Mouse (Mus musculus): ENCODE results near the gene Epha1. TPM values are rescaled to one million over a fixed set of nuclear protein-coding genes. Genes with fewer than 3 reads are reported as not detected.

Gene Epha1
- polyA plus RNA-seq, 1 experiment from 2014 or later: 0.27 TPM

DNA sequence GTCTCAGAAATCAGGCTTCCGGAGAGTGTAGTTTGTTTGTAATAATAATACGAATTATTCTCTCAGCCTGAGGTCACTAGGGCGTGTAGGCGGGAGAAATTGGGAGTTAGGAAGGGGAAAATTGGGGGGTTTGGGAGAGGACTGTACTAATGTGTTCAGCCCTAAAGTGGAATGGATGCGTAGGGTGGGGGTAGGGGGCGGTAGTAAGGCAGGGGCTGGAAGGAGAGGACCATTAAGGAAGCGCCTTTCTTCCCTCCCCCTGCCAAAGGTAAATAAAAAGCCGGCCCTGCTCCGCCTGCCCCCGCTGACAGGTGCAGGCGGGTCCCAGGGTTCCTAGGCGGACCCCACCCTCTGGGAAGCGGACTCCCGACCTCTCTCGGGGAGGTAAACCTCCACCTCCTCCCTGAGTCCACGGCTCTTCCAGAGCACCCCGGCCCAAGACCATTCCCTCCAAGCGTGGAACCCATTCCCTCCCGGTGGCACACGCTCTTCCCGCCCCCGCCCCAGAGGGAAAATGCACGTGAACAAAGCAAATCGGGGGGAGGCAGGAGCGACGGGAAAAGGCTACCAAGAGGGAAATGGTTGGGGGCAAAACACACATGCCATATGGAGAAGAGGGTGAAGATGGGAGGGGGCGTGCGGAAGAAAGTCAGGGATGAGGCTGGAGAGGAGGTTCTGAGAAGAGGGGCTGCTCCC is 49.5 kb downstream of the Epha1 start:
- H3K4me1 ChIP-seq (replicated peaks; ENCODE audit: control insufficient read depth, insufficient read depth, low read length): peaks cover 16% of the 10 kb centered on the region
- H3K27me3 ChIP-seq (replicated peaks; ENCODE audit: control insufficient read depth, insufficient read depth, low read length): no peaks in the 10 kb centered on the region
- H3K9ac ChIP-seq (replicated peaks; ENCODE audit: low read depth, low read length): peak overlapping the region; percentile 94
- peak; percentile 26 for ATAC-seq
- peak overlapping the region; percentile 81 for H3K27ac ChIP-seq (ENCODE audit: low read length)
- H3K36me3 ChIP-seq (ENCODE audit: control insufficient read depth, insufficient read depth): no peaks in the 10 kb centered on the region; the same call in 1 of the 2 replicates
- peak overlapping the region; percentile 85 for H3K4me3 ChIP-seq (replicated peaks; ENCODE audit: low read length)
- H3K4me2 ChIP-seq (ENCODE audit: low read length): peak overlapping the region; percentile 76
- H3K9me3 ChIP-seq (ENCODE audit: control insufficient read depth, low read length): no peaks in the 10 kb centered on the region
- WGBS: under 1% methylated on average over 27 of the region's 28 CpGs

DNA sequence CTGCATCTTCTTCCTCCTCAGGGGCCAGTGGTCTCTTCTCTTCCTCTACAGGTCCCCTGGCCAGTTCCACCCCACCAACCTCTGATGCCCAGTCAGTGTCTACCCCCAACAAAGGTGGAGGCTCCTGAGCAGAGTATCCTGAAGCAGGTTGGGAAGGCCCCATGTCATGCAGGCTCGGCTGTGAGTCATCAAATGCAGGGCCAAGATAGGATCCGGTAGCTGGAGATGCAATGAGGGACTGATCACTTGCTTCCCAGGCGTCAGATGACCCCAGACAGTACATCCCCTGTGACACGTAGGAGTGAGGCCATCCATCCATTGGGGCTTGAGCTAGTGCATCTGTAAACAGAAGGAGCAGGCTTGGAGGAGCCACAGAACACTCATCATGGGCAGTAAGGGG is 54.8 kb downstream of the Epha1 start:
- H3K9me3 ChIP-seq (ENCODE audit: control insufficient read depth, low read length): no peaks in the 10 kb centered on the region
- ATAC-seq: no peak
- peaks cover 7% of the 10 kb centered on the region for H3K4me1 ChIP-seq (replicated peaks; ENCODE audit: control insufficient read depth, insufficient read depth, low read length)
- H3K4me3 ChIP-seq (replicated peaks; ENCODE audit: low read length): no peak overlapping the region
- H3K27me3 ChIP-seq (replicated peaks; ENCODE audit: control insufficient read depth, insufficient read depth, low read length): no peaks in the 10 kb centered on the region
- H3K4me2 ChIP-seq (ENCODE audit: low read length): no peak overlapping the region
- H3K27ac ChIP-seq (ENCODE audit: low read length): no peak overlapping the region
- no peak overlapping the region for H3K9ac ChIP-seq (replicated peaks; ENCODE audit: low read depth, low read length)
- 83% methylated on average over 4 of the region's 4 CpGs for whole genome bisulfite sequencing
- peaks cover 17% of the 10 kb centered on the region for H3K36me3 ChIP-seq (ENCODE audit: control insufficient read depth, insufficient read depth)

GRCm38 (mm10) chr6:42310427-42311053 is 62.5 kb downstream of the Epha1 start:
- 94% methylated on average over 2 of the region's 2 CpGs for WGBS
- Histone ChIP-seq H3K27me3 (replicated peaks; ENCODE audit: control insufficient read depth, insufficient read depth, low read length) (no peaks in the 10 kb centered on the region), H3K9ac (replicated peaks; ENCODE audit: low read depth, low read length) (no peak overlapping the region), H3K4me1 (replicated peaks; ENCODE audit: control insufficient read depth, insufficient read depth, low read length) (no peaks in the 10 kb centered on the region), H3K9me3 (ENCODE audit: control insufficient read depth, low read length) (no peaks in the 10 kb centered on the region), H3K4me3 (replicated peaks; ENCODE audit: low read length) (no peak overlapping the region), H3K4me2 (ENCODE audit: low read length) (no peak overlapping the region), H3K36me3 (ENCODE audit: control insufficient read depth, insufficient read depth) (peaks cover 9% of the 10 kb centered on the region), H3K27ac (ENCODE audit: low read length) (no peak overlapping the region)
- ATAC-seq: no peak

DNA sequence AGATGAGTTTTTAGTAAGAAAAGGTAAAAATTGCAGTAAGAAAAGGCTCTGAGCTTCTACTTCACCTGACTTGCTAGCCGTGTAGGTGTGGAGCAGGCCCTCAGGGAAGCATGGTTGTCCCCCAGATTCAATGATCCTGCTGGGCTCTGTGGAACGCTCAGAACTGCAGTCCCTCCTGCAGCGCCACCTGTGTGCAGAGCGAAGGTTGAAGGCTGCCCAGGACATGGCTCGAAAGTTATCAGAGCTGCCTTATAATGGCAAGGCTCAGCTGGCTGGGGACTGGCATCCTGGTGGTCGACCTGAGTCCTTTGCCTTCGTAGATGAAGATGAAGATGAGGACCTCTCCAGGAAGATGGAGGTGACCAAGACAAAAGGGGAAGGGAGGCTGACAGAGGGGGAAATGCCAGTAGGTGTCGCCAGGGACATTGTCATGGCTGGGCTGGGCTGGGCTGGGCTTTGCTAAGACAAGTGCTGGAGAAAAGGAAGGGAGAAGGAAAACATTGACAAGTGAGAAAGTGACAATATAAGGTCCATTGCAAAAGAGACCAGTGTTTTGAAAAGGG is 63.2 kb downstream of the Epha1 start:
- H3K27ac ChIP-seq (ENCODE audit: low read length): no peak overlapping the region
- no peaks in the 10 kb centered on the region for H3K9me3 ChIP-seq (ENCODE audit: control insufficient read depth, low read length)
- H3K27me3 ChIP-seq (replicated peaks; ENCODE audit: control insufficient read depth, insufficient read depth, low read length): no peaks in the 10 kb centered on the region
- no peak for ATAC-seq
- no peak overlapping the region for H3K9ac ChIP-seq (replicated peaks; ENCODE audit: low read depth, low read length)
- WGBS: 48% methylated on average over 8 of the region's 8 CpGs
- H3K4me3 ChIP-seq (replicated peaks; ENCODE audit: low read length): no peak overlapping the region
- no peaks in the 10 kb centered on the region for H3K4me1 ChIP-seq (replicated peaks; ENCODE audit: control insufficient read depth, insufficient read depth, low read length)
- no peak overlapping the region for H3K4me2 ChIP-seq (ENCODE audit: low read length)
- H3K36me3 ChIP-seq (ENCODE audit: control insufficient read depth, insufficient read depth): peaks cover 9% of the 10 kb centered on the region

Other genes with a start within 250 kb of the Epha1 start
- gene Tas2r139, start 232.3 kb downstream of the Epha1 start, polyA plus RNA-seq (2015; fragmentation: Nextera tagmentation; extraction: Ambion mirVana): not detected in 2 replicates
- gene Tas2r144, start 157.9 kb downstream of the Epha1 start, polyA plus RNA-seq (2015; fragmentation: Nextera tagmentation; extraction: Ambion mirVana): not detected in 2 replicates
- gene Gstk1, start 127.3 kb downstream of the Epha1 start, polyA plus RNA-seq (2015; fragmentation: Nextera tagmentation; extraction: Ambion mirVana): 8.2 and 10.1 TPM in 2 replicates
- gene Tmem139, start 111.3 kb downstream of the Epha1 start, polyA plus RNA-seq (2015; fragmentation: Nextera tagmentation; extraction: Ambion mirVana): 0.21 and 0.24 TPM in 2 replicates
- gene Casp2, start 108.3 kb downstream of the Epha1 start, polyA plus RNA-seq (2015; fragmentation: Nextera tagmentation; extraction: Ambion mirVana): 62.1 and 72.2 TPM in 2 replicates
- 1.6 and 2.0 TPM in 2 replicates for gene Clcn1, start 86.6 kb downstream of the Epha1 start, polyA plus RNA-seq (2015; fragmentation: Nextera tagmentation; extraction: Ambion mirVana)
- gene Fam131b, start 48.6 kb downstream of the Epha1 start, polyA plus RNA-seq (2015; fragmentation: Nextera tagmentation; extraction: Ambion mirVana): 5.3 and 7.1 TPM in 2 replicates
- 33.6 and 37.1 TPM in 2 replicates for gene Zyx, start 23.6 kb downstream of the Epha1 start, polyA plus RNA-seq (2015; fragmentation: Nextera tagmentation; extraction: Ambion mirVana)
- gene Tas2r143, start 27.0 kb upstream of the Epha1 start, polyA plus RNA-seq (2015; fragmentation: Nextera tagmentation; extraction: Ambion mirVana): not detected in 2 replicates
- gene Tas2r135, start 32.2 kb upstream of the Epha1 start, polyA plus RNA-seq (2015; fragmentation: Nextera tagmentation; extraction: Ambion mirVana): not detected in 2 replicates
- not detected in 2 replicates for gene Tas2r126, start 61.3 kb upstream of the Epha1 start, polyA plus RNA-seq (2015; fragmentation: Nextera tagmentation; extraction: Ambion mirVana)
- not detected in 2 replicates for gene Olfr458, start 91.9 kb upstream of the Epha1 start, polyA plus RNA-seq (2015; fragmentation: Nextera tagmentation; extraction: Ambion mirVana)
- not detected in 2 replicates for gene Olfr457, start 103.1 kb upstream of the Epha1 start, polyA plus RNA-seq (2015; fragmentation: Nextera tagmentation; extraction: Ambion mirVana)
- not detected in 2 replicates for gene Olfr456, start 113.9 kb upstream of the Epha1 start, polyA plus RNA-seq (2015; fragmentation: Nextera tagmentation; extraction: Ambion mirVana)
- gene Olfr455, start 174.3 kb upstream of the Epha1 start, polyA plus RNA-seq (2015; fragmentation: Nextera tagmentation; extraction: Ambion mirVana): not detected in 2 replicates
- gene Tcaf3, start 224.4 kb upstream of the Epha1 start, polyA plus RNA-seq (2015; fragmentation: Nextera tagmentation; extraction: Ambion mirVana): not detected in 2 replicates

All from forebrain, embryonic 16.5 days (tissue).